Mouse (Mus musculus) ES-E14 (cell line): ENCODE results near the gene Gstt4.

Source experiments
- CHD2 ChIP-seq: IDR thresholded peaks from 2 replicates; pipeline ENCODE4 v1.6.1; 2014; ENCODE audit warnings: mild to moderate bottlenecking, low read depth, low read length, inconsistent platforms
- MAFK ChIP-seq: IDR thresholded peaks from 2 replicates; pipeline ENCODE4 v1.6.1; 2014; ENCODE audit warnings: mild to moderate bottlenecking, low read depth, low read length, inconsistent platforms; ENCODE audit not compliant: insufficient read depth
- ZC3H11A ChIP-seq: IDR thresholded peaks from 2 replicates; pipeline ENCODE4 v1.6.1; 2012; ENCODE audit warnings: low read depth, mild to moderate bottlenecking, inconsistent platforms, low read length, borderline replicate concordance
- ZNF384 ChIP-seq: IDR thresholded peaks from 2 replicates; pipeline ENCODE4 v1.6.1; 2012; ENCODE audit warnings: low read depth, low read length, inconsistent platforms

DNA sequence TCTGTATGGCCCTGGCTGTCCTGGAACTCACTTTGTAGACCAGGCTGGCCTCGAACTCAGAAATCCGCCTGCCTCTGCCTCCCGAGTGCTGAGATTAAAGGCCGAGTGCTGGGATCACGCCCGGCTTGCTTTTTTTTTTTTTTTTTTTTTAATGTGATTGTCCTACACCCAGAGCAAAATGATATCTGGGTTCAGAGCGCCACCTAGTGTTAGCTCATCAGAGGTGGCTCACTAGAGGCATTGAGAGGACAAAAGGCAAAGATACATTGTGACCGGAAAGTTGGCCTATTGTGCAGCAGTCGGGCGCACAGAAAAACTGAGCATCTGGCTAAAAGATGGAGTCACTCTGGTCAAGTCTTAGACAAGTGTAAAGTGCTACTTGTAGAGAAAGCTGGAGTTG lies 31.1 kb upstream of the Gstt4 start:
- TF ChIP-seq ZC3H11A, result peak; percentile 51; the same call in 1 of the 2 replicates
- peak; percentile 98 for TF ChIP-seq ZNF384
- no peak for TF ChIP-seq MAFK
- no peak for TF ChIP-seq CHD2
